Mouse (Mus musculus) WW6 (cell line): ENCODE measurements around the gene Fkbpl.

Experiments
- DNase-seq: peaks from one replicate; pipeline ENCODE4 v3.0.0-alpha.2; 2013; ENCODE audit warnings: low read depth, low spot score

Gene Fkbpl

GRCm38 (mm10) chr17:34627093-34627942, 17.2 kb upstream of the Fkbpl start:
- DNase-seq: no peak

- DNase-seq: no peak
Measured at GRCm38 (mm10) chr17:34627943-34628643, 16.5 kb upstream of the Fkbpl start, which contains the start of gene Ppt2. TSS of gene Ppt2 (minus strand) at chr17:34628510.

- no peak for DNase-seq
Measured at GRCm38 (mm10) chr17:34628644-34628967, 16.0 kb upstream of the Fkbpl start.

- no peak for DNase-seq
Measured at GRCm38 (mm10) chr17:34629221-34629751, 15.3 kb upstream of the Fkbpl start, which contains the start of gene Prrt1. TSS of gene Prrt1 (plus strand) at chr17:34629533.

GRCm38 (mm10) chr17:34629796-34630603, 14.6 kb upstream of the Fkbpl start:
- no peak for DNase-seq

- DNase-seq: no peak
Measured at GRCm38 (mm10) chr17:34630761-34631301, 13.7 kb upstream of the Fkbpl start.

- DNase-seq: no peak
Measured at GRCm38 (mm10) chr17:34631647-34632046, 12.9 kb upstream of the Fkbpl start.

- no peak for DNase-seq
Measured at GRCm38 (mm10) chr17:34632261-34632691, 12.3 kb upstream of the Fkbpl start.

- DNase-seq: no peak
Measured at GRCm38 (mm10) chr17:34635671-34636070, 8.9 kb upstream of the Fkbpl start.

GRCm38 (mm10) chr17:34637459-34637858, 7.1 kb upstream of the Fkbpl start:
- no peak for DNase-seq

- no peak for DNase-seq
Measured at GRCm38 (mm10) chr17:34639461-34640255, 4.9 kb upstream of the Fkbpl start.

- DNase-seq: no peak
Measured at GRCm38 (mm10) chr17:34640778-34641601, 3.6 kb upstream of the Fkbpl start.

- DNase-seq: no peak
Measured at GRCm38 (mm10) chr17:34641945-34642344, 2.6 kb upstream of the Fkbpl start.

- DNase-seq: no peak
Measured at GRCm38 (mm10) chr17:34643379-34643778, 1.2 kb upstream of the Fkbpl start.

- DNase-seq: no peak
Measured at GRCm38 (mm10) chr17:34643944-34644343, 620 bp upstream of the Fkbpl start.

GRCm38 (mm10) chr17:34645256-34645829, 779 bp downstream of the Fkbpl start:
- no peak for DNase-seq

GRCm38 (mm10) chr17:34645831-34646511, 1.4 kb downstream of the Fkbpl start:
- no peak for DNase-seq

GRCm38 (mm10) chr17:34646906-34647787, 2.6 kb downstream of the Fkbpl start, which contains the start of gene Atf6b:
TSS of gene Atf6b (plus strand) at chr17:34647146.
- peak; percentile 91 for DNase-seq
